Mouse (Mus musculus) subcutaneous adipose tissue, adult 2 months (tissue): ENCODE results near the gene Cldn34b3. TPM values are rescaled to one million over a fixed set of nuclear protein-coding genes. Genes with fewer than 3 reads are reported as not detected.

Source experiments
- polyA plus RNA-seq: library from polyadenylated mRNA; depleted of rRNA; stranded (reverse); fragments of >200 nt; gene quantifications from 2 replicates; pipeline ENCODE4 v1.2.3, GENCODE M21; 2012; ENCODE audit warnings: low replicate concordance; rRNA removed

The Cldn34b3 gene
- polyA plus RNA-seq = not detected in 2 replicates

DNA sequence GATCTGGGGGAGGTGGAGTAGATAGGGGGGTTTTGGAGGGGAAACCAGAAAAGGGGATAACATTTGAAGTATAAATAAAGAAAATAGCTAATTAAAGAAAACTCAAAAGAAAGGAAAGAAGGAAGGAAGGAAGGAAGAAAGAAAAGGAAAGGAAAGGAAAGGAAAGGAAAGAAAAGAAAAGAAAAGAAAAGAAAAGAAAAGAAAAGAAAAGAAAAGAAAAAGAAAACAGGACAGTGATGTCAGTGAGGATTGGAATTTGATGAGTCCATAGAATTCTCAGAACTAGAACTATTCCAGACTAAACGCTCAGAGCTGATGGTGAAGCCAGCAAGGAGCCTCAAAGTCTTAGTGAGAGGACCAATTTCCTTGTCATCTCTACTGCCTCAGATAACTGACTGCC is at the start of gene Cldn34b3:
Cldn34b3 (plus strand) TSS at position 301 of the 400 bp plus-strand sequence.

Other genes starting within 250 kb of the Cldn34b3 start
- not detected in 2 replicates for gene Cldn34b4, start 129.0 kb downstream of the Cldn34b3 start, polyA plus RNA-seq